Mouse (Mus musculus): Measurements from ENCODE around the gene Rab39. TPM values are rescaled to one million over a fixed set of nuclear protein-coding genes. Genes with fewer than 3 reads are reported as not detected.

Gene Rab39
- 0.55 TPM in 1 of 2 replicates, not detected in the other for total RNA-seq (2017)

DNA sequence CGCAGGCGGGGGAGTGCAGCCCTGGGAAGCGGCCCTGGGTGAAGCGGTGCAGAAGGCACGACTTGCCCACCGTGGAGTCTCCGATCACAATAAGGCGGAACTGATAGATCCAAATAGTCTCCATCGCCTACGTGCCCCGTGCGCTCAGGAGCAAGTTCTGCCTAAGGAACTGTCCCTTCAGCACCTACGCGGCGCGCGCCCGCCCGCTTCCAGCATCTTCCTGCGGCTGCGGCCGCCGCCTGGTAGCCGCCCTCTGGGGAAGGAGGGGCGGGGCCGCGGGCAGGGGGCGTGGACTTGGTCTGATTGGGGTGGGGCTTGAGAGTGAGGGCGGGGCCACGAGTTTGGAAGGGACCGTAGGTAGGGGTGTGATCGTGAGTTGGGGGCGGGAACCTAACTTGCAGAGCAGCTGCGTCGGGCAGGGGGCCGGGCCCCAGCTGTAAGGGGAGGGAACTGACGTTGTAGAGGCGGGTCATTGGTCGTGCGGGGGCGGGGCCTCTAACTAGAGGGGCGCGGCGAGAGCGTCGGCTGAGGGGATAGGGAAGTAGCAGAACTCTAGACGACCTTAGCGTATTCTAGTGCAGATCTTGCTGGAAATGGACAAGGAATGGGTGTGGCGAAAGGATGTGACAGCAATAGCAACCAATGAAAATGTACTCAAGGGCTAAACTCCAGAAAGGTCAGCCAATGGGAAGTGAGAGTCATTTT lies at the start of gene Rab39:
Gene Rab39, minus strand, starts transcription at position 241 of the 705 bp plus-strand sequence.
- ATAC-seq (replicated peaks; ENCODE audit: low read depth, poor library complexity, severe bottlenecking), result peak; percentile 94

DNA sequence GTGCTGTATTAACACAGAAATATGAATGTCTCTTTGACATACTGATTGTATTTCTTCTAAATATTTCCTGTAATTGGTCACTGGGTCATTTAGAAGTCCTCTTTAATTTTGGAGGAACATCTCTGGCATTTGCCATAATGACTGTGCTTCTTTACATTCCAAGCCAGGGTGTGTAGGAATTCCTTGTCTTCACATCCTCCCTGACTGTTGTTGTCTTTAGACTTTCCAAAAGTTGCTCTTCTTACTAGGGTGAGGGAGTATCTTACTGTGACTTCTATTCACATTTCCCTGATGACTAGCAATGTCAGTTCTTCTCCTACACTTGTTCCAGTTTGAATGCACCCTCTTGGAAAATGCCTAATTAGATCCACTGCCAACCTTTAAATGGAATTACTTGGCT lies 48.8 kb upstream of the Rab39 start:
- no peak for ATAC-seq (replicated peaks; ENCODE audit: low read depth, poor library complexity, severe bottlenecking)

DNA sequence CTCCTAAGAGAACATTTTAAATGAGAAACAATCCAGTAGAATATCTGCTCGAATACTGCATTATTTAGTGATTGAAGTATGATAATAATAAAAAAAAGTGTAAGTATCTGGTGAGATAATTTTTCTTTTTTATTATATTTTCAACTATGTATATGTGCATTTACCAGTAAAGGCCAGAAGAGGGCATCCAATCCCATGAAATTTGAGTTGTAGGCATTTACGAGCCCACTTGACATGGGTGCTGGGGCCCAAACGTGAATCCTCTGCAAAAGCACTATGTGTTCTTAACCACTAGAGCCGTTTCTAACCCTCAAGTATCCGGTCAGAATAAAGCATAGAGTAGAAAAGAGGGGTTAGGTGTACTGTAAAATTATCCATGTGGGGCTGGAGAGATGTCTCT lies 44.9 kb upstream of the Rab39 start:
- no peak for ATAC-seq (replicated peaks; ENCODE audit: low read depth, poor library complexity, severe bottlenecking)

DNA sequence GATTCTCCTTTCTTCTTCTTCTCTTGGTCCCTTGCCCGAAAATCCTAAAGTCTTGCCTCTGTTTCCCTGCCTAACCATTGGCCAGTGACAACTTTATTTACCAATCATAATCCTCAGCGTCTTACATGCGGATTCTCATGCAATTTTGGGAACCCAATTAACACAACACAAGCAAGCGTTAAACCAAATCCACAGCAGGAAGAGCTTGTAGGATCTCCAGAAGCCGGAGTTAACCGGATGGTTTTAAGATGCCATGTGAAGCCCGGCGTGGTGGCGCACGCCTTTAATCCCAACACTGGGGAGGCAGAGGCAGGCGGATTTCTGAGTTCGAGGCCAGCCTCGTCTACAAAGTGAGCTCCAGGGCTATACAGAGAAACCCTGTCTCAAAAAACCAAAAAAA lies 44.4 kb upstream of the Rab39 start:
- ATAC-seq (replicated peaks; ENCODE audit: low read depth, poor library complexity, severe bottlenecking), result no peak

DNA sequence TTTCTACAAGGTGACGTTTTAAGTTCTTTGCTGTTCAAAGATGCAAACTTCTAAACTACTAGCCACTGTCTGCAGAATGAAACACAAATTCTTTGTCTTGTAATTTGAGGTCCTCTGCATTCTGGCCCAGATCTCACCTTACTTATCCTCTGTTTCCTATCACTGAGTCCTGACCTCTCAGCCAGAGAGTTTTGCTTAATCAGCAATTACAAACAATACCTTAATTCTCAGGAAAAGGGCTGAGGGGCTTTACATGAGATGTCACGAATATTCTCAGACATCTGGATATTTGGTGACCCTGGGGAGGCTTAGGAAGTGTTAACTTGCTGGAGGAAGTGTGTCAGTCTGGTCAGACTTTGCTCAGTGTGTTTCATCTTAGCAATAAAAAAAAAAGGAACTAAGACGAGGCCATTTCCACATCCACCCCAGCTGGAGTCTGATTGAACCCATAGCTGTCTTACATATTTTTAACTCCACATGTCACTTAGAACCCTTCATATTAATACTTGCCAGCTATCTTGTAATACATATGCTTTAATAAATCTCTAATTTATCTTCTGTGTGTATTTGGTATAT lies 34.9 kb upstream of the Rab39 start:
- ATAC-seq (replicated peaks; ENCODE audit: low read depth, poor library complexity, severe bottlenecking), result peak; percentile 73

DNA sequence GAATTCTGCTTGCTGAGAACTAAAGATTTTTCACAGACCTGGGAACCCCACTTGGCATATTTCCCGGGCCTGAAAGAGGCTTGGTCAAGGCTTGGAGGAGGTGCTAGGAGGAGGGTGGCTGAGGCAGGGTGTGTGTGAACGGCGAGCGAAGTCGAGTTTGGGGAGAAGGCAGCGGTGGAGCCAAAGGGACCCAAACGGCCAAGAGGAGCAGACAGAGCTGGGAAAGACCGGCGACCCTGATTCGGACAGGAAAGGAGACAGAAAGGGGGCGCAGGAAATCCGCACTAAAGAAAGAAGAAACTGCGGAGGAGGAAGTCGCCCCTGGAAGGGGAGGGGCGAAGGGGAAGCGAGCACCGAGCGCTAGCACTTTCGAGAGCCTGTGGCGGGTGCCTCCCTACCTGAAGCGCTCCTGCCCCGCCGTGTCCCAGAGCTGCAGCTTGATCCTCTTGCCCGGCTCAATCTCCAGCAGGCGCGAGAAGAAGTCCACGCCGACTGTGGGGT lies 491 bp downstream of the Rab39 start:
- ATAC-seq (replicated peaks; ENCODE audit: low read depth, poor library complexity, severe bottlenecking), result peak; percentile 19

DNA sequence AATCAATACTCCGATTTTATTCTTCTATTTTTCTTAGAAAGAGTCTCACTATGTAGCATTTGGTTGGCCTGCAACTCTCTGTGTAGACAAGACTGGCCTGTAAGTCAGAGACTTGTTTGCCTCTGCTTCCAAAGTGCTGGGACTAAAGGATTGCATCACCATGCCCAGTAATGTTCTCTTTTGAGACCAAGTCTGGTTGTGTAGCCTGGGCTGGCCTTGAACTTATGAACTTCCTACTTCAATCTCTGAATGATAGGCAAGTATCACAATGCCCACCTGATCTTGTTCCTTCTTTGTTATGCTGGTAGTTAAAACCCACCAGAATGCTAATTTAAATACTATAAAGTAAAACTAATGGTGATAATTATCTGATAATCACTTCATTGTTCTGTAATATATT lies 3.0 kb downstream of the Rab39 start:
- no peak for ATAC-seq (replicated peaks; ENCODE audit: low read depth, poor library complexity, severe bottlenecking)

DNA sequence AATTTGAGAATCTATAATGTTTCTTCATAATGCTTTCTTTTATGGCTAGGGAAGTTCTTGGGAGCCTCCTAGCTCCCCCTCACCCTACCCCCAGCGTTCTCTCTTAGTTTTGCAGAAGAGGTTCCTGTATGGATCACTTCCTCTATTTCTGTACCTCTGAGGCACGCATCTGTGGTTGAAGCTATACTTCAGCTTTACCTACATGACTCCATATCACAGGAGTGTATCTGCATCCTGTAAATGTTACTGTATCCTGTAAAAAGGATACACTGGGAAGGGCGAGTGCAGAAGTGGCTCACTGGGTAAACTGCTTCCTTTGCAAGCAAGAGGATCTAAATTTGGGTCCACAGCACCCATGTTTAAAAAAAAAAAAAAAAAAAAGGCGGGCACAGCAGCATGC lies 5.5 kb downstream of the Rab39 start:
- ATAC-seq (replicated peaks; ENCODE audit: low read depth, poor library complexity, severe bottlenecking), result peak; percentile 84

DNA sequence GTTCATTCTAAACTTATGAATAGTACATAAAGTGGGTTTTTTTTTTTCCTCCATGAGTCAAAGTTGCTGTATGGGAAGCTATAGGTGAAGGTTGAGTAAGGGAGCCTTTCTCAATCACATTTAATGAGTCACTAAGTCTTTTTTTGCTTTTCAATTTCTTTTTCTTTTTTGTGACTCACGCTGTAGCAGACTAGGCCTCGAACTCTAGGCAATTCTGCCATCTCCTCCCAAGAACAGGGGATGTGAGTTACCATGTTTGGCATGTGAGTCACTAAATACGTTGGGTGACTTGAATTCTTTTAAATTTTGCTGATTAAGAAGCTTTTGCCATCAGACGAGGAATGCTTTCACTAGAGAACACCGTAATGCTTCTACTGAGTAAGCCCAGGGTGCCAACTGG lies 10.2 kb downstream of the Rab39 start:
- ATAC-seq (replicated peaks; ENCODE audit: low read depth, poor library complexity, severe bottlenecking), result no peak

DNA sequence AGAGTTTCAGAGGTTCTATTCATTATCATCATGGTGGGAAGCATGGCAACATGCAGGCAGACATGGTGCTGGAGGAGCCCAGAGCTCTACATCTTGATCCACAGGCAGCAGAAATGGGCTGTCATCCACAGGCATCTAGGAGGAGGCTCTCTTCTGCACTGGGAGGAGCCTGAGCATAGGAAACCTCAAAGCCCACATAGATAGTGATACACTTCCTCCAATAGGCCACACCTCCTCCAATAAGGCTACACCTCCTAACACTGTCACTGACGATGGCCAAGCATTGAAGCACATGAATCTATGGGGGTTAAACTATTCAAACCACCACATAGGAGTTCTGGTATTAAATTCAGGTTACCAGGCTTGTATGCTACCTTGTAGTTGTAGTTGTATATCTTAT lies 12.3 kb downstream of the Rab39 start:
- ATAC-seq (replicated peaks; ENCODE audit: low read depth, poor library complexity, severe bottlenecking), result peak; percentile 100

DNA sequence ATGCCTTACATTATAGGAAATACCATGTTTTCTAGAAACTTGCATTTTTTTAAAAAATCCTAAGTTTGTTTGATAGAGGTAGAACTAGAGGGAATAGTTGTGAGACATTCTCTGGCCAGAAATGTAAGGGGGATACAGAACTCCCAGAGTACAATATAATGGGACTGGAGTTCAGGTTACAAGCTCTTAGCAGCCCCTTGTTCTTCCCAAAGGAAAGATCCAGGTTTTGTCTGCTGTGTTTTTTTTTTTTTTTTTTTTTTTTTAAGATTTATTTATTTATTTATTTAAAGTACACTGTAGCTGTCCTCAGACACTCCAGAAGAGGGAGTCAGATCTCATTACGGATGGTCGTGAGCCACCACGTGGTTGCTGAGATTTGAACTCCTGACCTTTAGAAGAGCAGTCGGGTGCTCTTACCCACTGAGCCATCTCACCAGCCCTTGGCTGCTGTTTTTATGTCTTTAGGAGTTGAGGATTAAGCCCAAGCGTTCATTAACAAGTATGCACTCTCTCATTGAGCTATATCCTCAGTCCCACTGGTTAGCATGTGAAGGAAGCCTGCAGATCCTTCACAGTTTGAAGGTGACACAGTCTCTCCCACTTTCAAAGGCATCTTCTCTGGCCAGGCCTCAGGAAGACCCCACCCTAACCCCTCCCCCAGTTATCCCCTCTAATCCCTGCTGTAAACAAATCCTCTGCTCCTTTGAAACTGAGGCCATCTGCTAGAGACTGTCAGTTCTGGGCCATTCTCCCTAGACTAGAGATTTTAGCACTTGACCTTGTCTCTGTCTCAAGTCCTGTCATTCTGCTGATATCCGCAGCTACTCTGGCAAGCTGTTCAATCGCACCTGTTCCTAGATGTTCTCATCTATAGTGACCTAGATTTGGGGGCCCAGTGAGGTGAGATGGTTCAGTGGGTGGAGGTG lies 14.0 kb downstream of the Rab39 start:
- ATAC-seq (replicated peaks; ENCODE audit: low read depth, poor library complexity, severe bottlenecking), result no peak

DNA sequence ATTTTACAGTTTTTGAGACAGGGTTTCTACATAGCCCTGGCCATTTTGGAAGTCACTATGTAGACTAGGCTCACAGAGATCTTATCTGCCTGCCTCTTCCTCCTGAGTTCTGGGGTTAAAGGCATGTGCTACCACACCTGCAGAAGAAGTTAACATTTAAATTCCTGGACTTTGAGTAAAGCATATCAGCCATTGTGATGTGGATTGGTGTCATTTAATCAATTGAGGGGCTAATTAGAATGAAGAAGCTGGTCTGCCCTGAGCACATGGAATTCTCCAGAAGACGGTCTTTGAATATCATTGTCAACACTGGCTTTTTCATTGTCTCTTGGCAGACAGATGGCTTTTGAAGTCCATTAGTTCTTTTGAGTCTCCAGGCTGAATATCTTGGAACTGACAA lies 25.2 kb downstream of the Rab39 start:
- ATAC-seq (replicated peaks; ENCODE audit: low read depth, poor library complexity, severe bottlenecking), result no peak

DNA sequence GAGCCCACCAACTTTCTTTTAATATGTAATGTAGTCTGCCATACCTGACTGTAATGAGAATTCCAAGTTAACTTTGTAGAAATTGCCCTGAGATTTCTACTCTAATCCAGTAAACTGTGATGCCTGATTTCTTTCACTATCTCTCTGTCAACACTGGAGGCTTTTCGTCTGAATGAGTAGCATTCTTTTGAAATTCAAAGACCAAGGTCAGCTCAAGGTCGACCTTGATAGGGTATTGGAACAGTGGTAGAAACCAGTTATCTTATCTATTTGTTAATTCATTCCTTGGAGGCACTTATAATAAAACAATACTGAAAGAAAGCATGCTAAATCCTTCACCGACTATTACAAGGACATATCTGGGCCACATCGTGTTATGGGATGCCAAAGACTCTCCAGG lies 29.1 kb downstream of the Rab39 start:
- ATAC-seq (replicated peaks; ENCODE audit: low read depth, poor library complexity, severe bottlenecking), result no peak

DNA sequence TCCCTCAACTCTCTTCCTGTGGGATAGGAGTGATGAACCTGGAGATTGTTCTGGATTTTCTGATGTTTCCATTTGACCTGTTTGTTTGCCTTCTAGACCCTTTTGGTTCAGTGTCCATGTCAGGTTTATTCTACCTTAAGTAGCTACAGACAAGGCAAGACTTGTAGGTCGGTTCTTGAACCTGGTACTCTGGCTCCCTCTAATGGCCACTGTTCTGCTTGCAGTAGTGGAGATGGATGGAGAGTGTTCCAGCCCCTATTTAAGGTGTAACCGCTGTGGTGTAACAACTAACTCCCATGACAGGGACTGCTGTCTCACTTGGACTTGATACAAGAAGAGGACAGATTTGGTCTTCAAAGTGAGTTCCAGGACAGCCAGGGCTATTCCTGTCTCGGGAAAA lies 32.5 kb downstream of the Rab39 start:
- ATAC-seq (replicated peaks; ENCODE audit: low read depth, poor library complexity, severe bottlenecking), result peak; percentile 94

DNA sequence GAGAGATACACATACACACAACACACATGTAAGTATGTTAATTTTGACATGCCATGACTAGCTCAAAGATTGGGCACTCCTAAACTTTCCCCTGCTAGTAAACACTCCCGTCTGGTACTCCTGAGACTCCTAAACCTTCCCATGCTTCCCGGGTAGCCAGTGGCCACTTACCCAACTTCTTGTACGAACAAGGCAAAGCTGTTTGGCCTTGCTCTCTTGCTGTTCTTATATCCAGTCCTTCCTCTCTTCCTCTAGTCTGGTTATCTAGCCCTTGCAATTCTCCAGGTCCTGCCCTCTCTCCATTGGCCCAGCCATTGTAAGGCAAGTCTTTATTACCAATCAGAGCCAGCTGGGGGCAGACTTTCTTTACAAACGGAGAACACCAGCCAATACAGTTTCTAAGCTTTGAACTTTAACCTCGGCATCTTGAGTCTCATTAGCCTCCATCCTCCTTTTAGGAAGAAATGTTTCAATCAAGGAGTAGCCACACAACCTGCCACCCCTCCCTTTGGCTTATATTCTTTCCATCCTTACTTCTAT lies 36.3 kb downstream of the Rab39 start, which contains the start of gene Cul5:
Gene Cul5, minus strand, starts transcription at position 335 of the 540 bp plus-strand sequence.
- ATAC-seq (replicated peaks; ENCODE audit: low read depth, poor library complexity, severe bottlenecking), result peak; percentile 71

DNA sequence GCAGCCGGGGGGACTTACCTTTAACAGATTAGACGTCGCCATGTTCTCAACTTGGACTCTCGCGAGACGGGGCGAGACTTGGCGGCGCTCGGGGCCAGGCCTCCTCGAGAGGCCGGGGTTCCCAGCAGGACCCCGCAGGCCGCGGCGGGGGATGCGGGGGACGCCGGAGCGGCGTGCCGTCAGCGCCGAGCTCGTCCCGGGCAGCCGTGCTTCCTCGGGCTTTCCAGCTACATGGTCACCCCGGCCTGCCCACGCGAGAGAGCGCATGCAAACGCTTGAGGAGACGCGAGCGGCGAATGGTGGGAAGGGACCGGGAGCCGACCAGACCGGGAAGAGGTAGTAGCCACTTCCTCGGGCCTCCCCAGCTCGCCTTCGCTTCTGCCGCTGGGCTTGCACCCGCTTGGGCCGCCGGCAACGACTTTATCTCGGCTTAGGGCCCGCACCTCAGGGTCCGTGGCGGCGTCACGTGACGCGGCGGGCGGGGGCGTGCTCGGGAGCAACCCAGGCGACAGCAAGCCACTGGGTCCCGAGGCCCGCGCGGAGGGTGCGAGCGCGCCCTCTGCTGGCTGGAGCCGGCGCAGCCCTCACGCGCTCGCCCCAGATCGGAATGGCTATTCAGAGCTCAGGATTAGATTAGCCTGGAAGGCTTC lies 38.9 kb downstream of the Rab39 start:
- peak; percentile 87 for ATAC-seq (replicated peaks; ENCODE audit: low read depth, poor library complexity, severe bottlenecking)

DNA sequence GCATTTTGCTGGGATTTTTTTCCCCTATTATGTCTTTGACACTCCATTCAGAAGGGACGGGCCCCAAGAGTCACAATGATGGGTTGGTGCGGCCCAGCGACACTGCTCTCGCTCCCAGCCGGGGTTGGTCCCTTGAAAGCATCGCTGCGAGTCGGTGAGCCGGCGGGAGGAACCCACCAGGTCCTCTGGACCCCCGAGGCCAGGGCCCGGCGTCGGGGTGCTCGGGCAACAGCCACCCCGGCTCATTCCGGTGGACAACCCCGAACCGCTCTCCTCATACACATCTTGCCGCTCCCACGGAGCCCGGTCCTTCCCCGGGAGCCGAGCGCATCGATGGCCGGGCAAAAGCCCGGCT lies 39.4 kb downstream of the Rab39 start:
- ATAC-seq (replicated peaks; ENCODE audit: low read depth, poor library complexity, severe bottlenecking), result no peak

DNA sequence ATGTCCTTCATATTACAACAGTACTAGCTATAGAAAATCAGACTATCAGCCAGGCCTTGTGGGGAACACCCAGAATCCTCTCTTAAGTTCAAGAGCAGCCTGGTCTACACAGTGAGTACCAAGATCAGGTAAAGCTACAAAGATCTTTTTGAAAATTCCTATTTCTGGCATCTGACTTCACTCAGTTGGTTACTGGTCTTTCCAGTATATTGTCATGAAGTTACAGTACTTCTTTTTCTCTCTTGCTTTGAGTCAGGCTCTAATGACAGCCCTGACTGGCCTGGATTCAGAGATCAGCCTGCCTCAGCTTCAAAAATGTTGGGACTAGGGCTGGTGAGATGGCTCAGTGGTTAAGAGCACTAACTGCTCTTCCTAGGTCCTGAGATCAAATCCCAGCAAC lies 40.6 kb downstream of the Rab39 start:
- ATAC-seq (replicated peaks; ENCODE audit: low read depth, poor library complexity, severe bottlenecking), result no peak

DNA sequence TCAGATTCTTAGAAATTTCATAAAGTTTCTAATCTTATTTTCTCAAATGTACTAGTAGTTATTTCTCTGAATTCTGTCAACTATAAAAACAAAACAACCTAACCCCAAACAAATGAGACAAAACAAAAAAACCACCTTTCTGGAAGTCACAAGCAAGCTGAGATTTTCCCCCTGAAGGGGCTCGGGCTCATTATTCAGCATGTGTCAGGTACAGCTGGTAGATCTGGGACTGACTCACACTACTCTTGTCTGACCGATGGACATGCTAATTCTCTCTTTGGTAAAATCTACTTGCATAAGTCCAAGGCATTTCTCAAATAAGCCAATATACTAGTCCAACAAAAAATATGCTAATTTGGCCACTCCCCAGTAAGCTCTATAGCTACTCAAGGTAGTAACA lies 41.2 kb downstream of the Rab39 start:
- no peak for ATAC-seq (replicated peaks; ENCODE audit: low read depth, poor library complexity, severe bottlenecking)

DNA sequence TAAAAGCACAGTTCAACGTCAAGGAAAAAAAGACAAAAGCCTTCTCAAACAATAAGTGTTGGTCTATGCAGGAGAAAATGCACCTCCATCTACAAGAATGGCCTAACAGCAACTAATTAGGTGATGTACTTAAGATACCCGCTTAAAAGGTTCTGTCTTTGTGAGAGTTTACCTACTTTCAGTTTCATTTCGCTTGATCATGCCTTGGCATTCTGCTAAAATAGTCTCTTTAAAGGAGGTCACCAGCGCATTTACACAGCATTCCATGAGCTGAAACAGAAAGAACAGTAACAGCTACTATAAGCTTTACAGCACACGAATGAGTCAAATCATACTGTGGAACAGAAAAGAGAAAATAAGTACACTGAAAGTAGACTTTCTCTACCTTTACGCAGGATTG lies 71.2 kb downstream of the Rab39 start:
- no peak for ATAC-seq (replicated peaks; ENCODE audit: low read depth, poor library complexity, severe bottlenecking)
